Mouse (Mus musculus) forebrain, embryonic 13.5 days (tissue): ENCODE measurements at regions not wholly inside any gene's neighbourhood (a gene's known extent, or its start where the extent isn't known, plus 50 kb on each side); places are given as distances from the start of the nearest gene placed in this dataset.
"Not testable (repeated sequence)": the region's sequence is repeated elsewhere in the genome, so short reads cannot be mapped to it uniquely, and the experiment has no call there.

Experiments used
- ATAC-seq: fragments of 200-750 bp; cut with Nextera tagmentation; 2 replicates; pipeline ENCODE4 v1.8.0; 2017
- H3K27ac ChIP-seq: fragments of 300-500 bp; sonication (generic); 2 replicates; pipeline ENCODE4 v1.5.1; 2015; ENCODE audit warnings: inconsistent platforms, mild to moderate bottlenecking, moderate library complexity
- H3K27me3 ChIP-seq: fragments of 300-500 bp; sonication (generic); 2 replicates; pipeline ENCODE4 v1.6.1; 2015; ENCODE audit warnings: mild to moderate bottlenecking, inconsistent platforms
- H3K36me3 ChIP-seq: fragments of 300-500 bp; sonication (generic); 2 replicates; pipeline ENCODE4 v1.6.1; 2015; ENCODE audit warnings: mild to moderate bottlenecking, inconsistent platforms; ENCODE audit not compliant: poor library complexity, severe bottlenecking
- H3K4me1 ChIP-seq: fragments of 300-500 bp; sonication (generic); 2 replicates; pipeline ENCODE4 v1.6.1; 2015; ENCODE audit warnings: inconsistent platforms
- H3K4me2 ChIP-seq: fragments of 300-500 bp; sonication (generic); 2 replicates; pipeline ENCODE4 v1.6.1; 2015; ENCODE audit warnings: inconsistent platforms, mild to moderate bottlenecking, moderate library complexity
- H3K4me3 ChIP-seq: fragments of 300-500 bp; sonication (generic); 2 replicates; pipeline ENCODE4 v1.5.1; 2015; ENCODE audit warnings: mild to moderate bottlenecking, inconsistent platforms
- H3K9ac ChIP-seq: fragments of 300-500 bp; sonication (generic); 2 replicates; pipeline ENCODE4 v1.6.1; 2015; ENCODE audit warnings: mild to moderate bottlenecking, inconsistent platforms
- H3K9me3 ChIP-seq: fragments of 300-500 bp; sonication (generic); replicated peaks from 2 replicates; pipeline ENCODE4 v1.6.1; 2016; ENCODE audit warnings: inconsistent platforms
- WGBS: fragments of 180-500 bp; shearing (Covaris S2); methylation state at CpG from one replicate; pipeline ENCODE4 v1.1.7; 2015; 5-methylcytosine and 5-hydroxymethylcytosine counted together

DNA sequence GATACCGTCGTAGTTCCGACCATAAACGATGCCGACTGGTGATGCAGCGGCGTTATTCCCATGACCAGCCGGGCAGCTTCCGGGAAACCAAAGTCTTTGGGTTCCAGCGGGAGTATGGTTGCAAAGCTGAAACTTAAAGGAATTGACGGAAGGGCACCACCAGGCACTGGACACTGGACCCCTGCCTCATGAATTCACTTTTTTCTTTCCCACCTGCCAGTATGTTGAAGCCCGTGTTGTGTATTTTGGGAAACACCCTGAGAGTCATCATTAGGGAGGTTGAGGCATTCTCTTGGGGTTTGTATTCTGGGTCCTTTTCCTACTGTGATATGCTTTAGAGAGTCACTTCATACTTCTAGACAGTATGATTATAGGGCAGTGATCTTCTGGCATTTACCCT is 197.9 kb downstream of the Samd9l start:
- WGBS: 49% methylated on average over 12 of the region's 12 CpGs
- not testable (repeated sequence) for H3K4me1 ChIP-seq, H3K27me3 ChIP-seq, H3K4me3 ChIP-seq, H3K4me2 ChIP-seq, H3K9ac ChIP-seq, ATAC-seq, H3K36me3 ChIP-seq, H3K27ac ChIP-seq
- peaks cover 17% of the 10 kb centered on the region for H3K9me3 ChIP-seq

GRCm38 (mm10) chr6:3201107-3201506 is 198.3 kb downstream of the Samd9l start:
- Histone ChIP-seq H3K27me3 (no peaks in the 10 kb centered on the region), H3K4me2 (no peak overlapping the region), H3K4me1 (no peaks in the 10 kb centered on the region), H3K36me3 (no peaks in the 10 kb centered on the region), H3K9me3 (peaks cover 16% of the 10 kb centered on the region), H3K9ac (no peak overlapping the region), H3K4me3 (no peak overlapping the region), H3K27ac (no peak overlapping the region)
- no peak for ATAC-seq
- 71% methylated on average over 33 of the region's 33 CpGs for WGBS

DNA sequence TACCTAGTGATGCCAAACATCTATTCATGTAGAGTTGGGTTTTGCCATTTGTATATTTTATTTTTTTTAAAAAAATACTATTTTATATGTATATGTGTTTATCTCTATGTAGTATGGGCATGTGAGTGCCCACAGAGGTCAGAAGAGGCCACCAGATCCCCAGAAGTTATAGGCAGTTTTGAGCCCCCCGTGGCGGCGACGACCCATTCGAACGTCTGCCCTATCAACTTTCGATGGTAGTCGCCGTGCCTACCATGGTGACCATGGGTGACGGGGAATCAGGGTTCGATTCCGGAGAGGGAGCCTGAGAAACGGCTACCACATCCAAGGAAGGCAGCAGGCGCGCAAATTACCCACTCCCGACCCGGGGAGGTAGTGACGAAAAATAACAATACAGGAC is 198.8 kb downstream of the Samd9l start:
- not testable (repeated sequence) for ATAC-seq, H3K4me1 ChIP-seq, H3K36me3 ChIP-seq, H3K27ac ChIP-seq, H3K4me2 ChIP-seq, H3K4me3 ChIP-seq, H3K9ac ChIP-seq, H3K27me3 ChIP-seq
- 89% methylated on average over 18 of the region's 18 CpGs for WGBS
- peaks cover 13% of the 10 kb centered on the region for H3K9me3 ChIP-seq

DNA sequence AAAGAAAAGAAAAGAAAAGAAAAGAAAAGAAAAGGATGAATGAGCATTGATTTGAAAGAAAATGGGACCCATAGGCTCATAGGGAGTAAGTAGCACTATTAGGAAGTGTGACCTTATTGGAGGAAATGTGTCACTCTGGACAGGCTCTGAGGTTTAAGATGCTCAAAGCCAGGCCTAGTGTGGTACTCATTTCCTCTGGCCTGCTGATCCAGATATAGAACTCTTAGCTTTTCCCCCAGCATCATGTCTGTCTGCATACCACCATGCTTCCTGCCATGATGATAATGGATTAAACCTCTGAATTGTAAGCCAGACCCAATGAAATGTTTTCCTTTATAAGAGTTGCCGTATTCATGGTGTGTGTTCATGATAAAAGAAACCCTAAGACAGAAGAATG is 206.9 kb downstream of the Samd9l start:
- H3K9me3 ChIP-seq: peaks cover 13% of the 10 kb centered on the region
- not testable (repeated sequence) for H3K27ac ChIP-seq, H3K9ac ChIP-seq, ATAC-seq, H3K4me2 ChIP-seq, H3K4me1 ChIP-seq, H3K27me3 ChIP-seq, H3K36me3 ChIP-seq, H3K4me3 ChIP-seq
- 70% methylated on average over 1 of the region's 1 CpGs for WGBS

DNA sequence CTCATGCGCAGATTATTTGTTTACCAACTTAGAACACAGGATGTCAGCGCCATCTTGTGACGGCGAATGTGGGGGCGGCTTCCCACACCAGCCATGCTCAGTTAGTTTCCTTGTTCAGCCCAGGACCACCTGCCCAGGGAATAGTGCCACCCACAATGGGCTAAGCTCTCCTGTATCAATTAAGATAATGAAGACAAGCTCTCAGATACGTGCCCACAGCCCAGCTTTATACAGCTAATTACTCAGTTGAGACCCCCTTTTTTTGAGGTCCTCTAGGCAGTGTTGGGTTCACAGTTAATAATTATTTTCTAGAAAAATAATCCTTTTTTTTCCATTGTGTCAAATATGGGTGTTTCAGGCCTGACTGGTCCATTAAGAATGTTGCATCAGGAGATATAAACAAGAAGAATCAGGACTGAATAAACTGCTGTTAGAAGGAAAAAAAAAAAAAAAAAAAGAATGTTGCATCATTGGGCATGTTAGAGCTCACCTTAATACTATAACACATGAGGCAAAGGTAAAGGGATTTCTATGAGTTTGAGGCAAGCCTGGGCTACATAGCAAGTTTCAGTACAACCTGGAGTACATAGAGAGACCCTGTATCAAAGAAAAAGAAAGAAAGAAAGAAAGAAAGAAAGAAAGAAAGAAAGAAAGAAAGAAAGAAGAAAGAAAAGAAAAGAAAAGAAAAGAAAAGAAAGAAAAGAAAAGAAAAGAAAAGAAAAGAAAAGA is 207.5 kb downstream of the Samd9l start:
- not testable (repeated sequence) for ATAC-seq, H3K27me3 ChIP-seq
- 90% methylated on average over 6 of the region's 6 CpGs for WGBS

DNA sequence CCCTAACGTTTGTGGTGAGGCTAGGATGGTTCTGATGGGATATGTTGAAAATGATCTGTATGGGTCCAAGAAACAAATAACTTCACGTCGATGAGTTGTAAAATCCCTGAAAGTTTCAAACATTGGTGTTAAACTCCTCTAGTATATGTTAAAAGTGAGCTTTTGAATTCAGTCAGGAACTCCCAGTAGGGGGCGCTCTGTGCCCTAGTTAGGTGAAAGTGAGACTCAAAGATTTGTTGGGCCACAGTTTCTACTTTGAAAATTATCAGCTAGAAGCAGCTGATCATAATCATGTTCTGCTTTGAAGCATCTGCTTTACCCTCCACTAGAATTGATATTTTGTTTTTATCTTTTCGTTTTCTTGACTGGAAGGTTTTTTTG is 215.6 kb downstream of the Samd9l start:
- Histone ChIP-seq H3K36me3 (no peaks in the 10 kb centered on the region), H3K4me3 (no peak overlapping the region), H3K27me3 (no peaks in the 10 kb centered on the region), H3K27ac (no peak overlapping the region), H3K9me3 (peaks cover 20% of the 10 kb centered on the region), H3K9ac (no peak overlapping the region), H3K4me2 (no peak overlapping the region), H3K4me1 (no peaks in the 10 kb centered on the region)
- WGBS: 39% methylated on average over 5 of the region's 5 CpGs
- peak; percentile 17; the same call in 1 of the 2 replicates for ATAC-seq

More for the DNA sequence above, 207.5 kb downstream of the Samd9l start:
- not testable (repeated sequence) for H3K9me3 ChIP-seq, H3K4me3 ChIP-seq, H3K27ac ChIP-seq, H3K9ac ChIP-seq, H3K4me1 ChIP-seq, H3K4me2 ChIP-seq, H3K36me3 ChIP-seq

GRCm38 (mm10) chr6:3182889-3183818 is 216.2 kb downstream of the Samd9l start:
- WGBS: 51% methylated on average over 33 of the region's 33 CpGs
- Histone ChIP-seq H3K4me1 (no peaks in the 10 kb centered on the region), H3K4me2 (peak overlapping the region; percentile 12), H3K27me3 (no peaks in the 10 kb centered on the region), H3K27ac (no peak overlapping the region), H3K36me3 (no peaks in the 10 kb centered on the region), H3K4me3 (peak overlapping the region; percentile 4; the same call in 1 of the 2 replicates), H3K9ac (no peak overlapping the region), H3K9me3 (peaks cover 20% of the 10 kb centered on the region)
- peak; percentile 89 for ATAC-seq

- not testable (repeated sequence) for H3K27me3 ChIP-seq, H3K9ac ChIP-seq, H3K36me3 ChIP-seq, H3K27ac ChIP-seq, H3K4me1 ChIP-seq
- H3K9me3 ChIP-seq: peaks cover 20% of the 10 kb centered on the region
- 0 out of 2 replicates have a peak overlapping the region, but pooled peaks have one; percentile 4 for H3K4me3 ChIP-seq
- WGBS: 47% methylated on average over 17 of the region's 17 CpGs
- peak; percentile 52; the same call in 1 of the 2 replicates for ATAC-seq
- H3K4me2 ChIP-seq: peak overlapping the region; percentile 12
Measured at GRCm38 (mm10) chr6:3182424-3182841, 216.9 kb downstream of the Samd9l start.

DNA sequence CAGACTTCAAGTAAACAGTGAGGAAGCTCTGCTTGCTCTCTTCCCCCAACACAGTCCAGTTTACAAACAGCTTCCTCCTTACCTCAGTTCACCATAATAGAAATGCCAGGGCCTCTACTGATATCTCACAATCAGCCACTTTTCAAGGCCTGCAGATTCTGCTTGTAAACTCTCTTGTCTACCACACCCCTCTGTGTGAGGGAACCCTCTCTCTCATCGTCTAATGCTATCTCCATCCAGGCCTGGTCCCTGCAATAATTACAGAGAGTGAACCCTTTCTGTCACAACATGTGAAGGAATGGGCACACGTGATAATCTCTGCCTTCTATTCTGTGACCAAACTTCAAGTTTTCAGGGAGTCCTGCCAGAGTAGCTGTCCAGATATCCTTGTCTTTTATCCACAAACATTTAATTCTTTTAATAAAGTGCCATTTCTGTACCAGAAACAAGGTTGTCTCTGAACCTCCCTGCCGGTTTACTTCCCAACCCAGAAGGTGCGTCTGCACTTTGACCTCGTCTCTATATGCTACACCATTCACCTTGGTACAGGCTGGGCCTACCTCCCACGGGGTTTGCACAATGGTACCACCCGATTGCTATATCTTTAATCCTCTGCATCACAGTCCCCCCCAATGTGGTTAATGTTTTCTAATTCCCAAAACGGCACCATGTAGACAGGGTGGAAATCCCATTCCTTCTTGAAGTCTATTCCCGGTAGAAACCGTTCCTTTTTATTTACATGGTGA is 219.6 kb downstream of the Samd9l start:
- WGBS: 81% methylated on average over 8 of the region's 10 CpGs
- not testable (repeated sequence) for ATAC-seq, H3K27ac ChIP-seq, H3K27me3 ChIP-seq, H3K4me2 ChIP-seq, H3K4me1 ChIP-seq, H3K36me3 ChIP-seq, H3K9ac ChIP-seq, H3K4me3 ChIP-seq
- peaks cover 20% of the 10 kb centered on the region for H3K9me3 ChIP-seq

DNA sequence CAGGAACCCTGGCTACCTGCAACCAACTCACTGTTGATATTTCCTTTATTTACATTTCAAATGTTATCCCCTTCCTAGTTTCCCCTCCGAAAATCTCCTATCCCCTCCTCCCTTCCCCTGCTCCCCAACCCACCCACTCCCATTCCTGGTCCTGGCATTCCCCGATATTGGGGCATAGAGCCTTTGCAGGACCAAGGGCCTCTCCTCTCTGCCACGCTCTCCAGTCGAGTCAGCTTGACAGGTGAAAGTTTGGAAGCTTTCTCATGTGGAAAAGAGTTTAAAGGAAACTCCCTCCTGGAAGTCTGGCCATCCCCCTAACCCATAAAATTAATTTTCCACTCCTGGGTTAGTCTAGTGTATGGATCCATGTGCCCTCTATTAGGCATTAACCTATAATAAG is 229.9 kb downstream of the Samd9l start:
- H3K4me3 ChIP-seq, H3K9ac ChIP-seq, H3K27me3 ChIP-seq, H3K27ac ChIP-seq, H3K36me3 ChIP-seq, H3K4me1 ChIP-seq, H3K4me2 ChIP-seq, H3K9me3 ChIP-seq, ATAC-seq: not testable (repeated sequence)
- 72% methylated on average over 4 of the region's 4 CpGs for WGBS

GRCm38 (mm10) chr6:3166149-3166548 is 233.2 kb downstream of the Samd9l start:
- not testable (repeated sequence) for H3K27me3 ChIP-seq, ATAC-seq
- WGBS: 58% methylated on average over 1 of the region's 1 CpGs

DNA sequence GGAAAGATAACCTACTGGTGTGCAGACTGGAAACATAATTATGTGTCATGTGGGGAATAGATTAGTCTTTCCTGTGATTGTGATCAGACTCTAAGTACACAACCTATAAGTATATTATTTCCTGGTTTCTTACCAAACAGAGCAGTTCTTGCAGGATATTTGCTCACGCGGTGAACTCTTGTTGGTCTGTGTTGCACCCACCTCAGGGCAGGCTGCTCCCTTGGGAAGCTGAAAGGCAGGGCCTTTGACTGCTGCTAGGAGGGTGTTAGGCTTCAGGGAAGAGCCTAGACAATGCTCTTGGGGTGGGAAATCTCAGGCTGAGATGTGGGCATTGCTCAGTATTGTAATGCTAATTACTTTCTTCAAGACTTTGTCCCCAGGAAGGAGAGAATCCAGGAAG is 247.5 kb downstream of the Samd9l start:
- H3K4me2 ChIP-seq, H3K9me3 ChIP-seq, H3K4me1 ChIP-seq, H3K36me3 ChIP-seq, H3K27ac ChIP-seq, H3K9ac ChIP-seq, H3K4me3 ChIP-seq, ATAC-seq, H3K27me3 ChIP-seq: not testable (repeated sequence)
- WGBS: 26% methylated on average over 2 of the region's 2 CpGs

More at GRCm38 (mm10) chr6:3166149-3166548, 233.2 kb downstream of the Samd9l start:
- H3K4me2 ChIP-seq, H3K27ac ChIP-seq, H3K9ac ChIP-seq, H3K4me3 ChIP-seq, H3K36me3 ChIP-seq, H3K9me3 ChIP-seq, H3K4me1 ChIP-seq: not testable (repeated sequence)
